Mouse (Mus musculus): ENCODE data around the gene Gm10840. TPM values are rescaled to one million over a fixed set of nuclear protein-coding genes. Genes with fewer than 3 reads are reported as not detected.

The Gm10840 gene
- polyA plus RNA-seq, 1 experiment = not detected

DNA sequence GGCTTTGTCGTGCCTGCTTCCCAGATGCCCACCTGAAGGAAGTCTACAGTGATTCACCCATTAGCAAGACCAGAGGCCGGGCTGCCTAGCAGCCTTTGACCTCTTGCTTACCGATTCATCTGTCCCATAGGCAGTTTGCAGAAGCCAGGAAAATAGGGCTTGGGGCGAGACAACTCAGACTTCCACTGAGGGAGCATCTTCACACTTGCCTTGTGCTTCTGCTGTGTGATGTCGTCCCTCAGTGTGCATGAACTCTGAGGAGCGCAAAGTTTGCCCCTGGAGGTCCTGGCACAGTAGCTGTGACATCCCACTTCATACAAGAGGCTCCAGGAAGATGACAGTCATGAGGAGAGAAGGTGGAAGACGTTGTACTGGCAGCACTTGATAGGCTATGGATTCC lies 3.5 kb upstream of the Gm10840 start:
- WGBS = 76% methylated on average over 7 of the region's 7 CpGs
- H3K4me1 ChIP-seq (ENCODE audit: control insufficient read depth, insufficient read depth, low read length) = peaks cover 6% of the 10 kb centered on the region
- no peak for TF ChIP-seq CTCF (IDR thresholded peaks at IDR 0.05; ENCODE audit: control insufficient read depth, insufficient read depth, low read length)
- no peak for TF ChIP-seq POLR2A (IDR thresholded peaks at IDR 0.05; ENCODE audit: borderline replicate concordance, control insufficient read depth, low read depth, low read length)
- H3K4me3 ChIP-seq (replicated peaks; ENCODE audit: control insufficient read depth, low read depth, low read length) = peak overlapping the region; percentile 7
- H3K27ac ChIP-seq (ENCODE audit: control insufficient read depth, insufficient read depth, low read depth, low read length, poor library complexity) = no peak overlapping the region

DNA sequence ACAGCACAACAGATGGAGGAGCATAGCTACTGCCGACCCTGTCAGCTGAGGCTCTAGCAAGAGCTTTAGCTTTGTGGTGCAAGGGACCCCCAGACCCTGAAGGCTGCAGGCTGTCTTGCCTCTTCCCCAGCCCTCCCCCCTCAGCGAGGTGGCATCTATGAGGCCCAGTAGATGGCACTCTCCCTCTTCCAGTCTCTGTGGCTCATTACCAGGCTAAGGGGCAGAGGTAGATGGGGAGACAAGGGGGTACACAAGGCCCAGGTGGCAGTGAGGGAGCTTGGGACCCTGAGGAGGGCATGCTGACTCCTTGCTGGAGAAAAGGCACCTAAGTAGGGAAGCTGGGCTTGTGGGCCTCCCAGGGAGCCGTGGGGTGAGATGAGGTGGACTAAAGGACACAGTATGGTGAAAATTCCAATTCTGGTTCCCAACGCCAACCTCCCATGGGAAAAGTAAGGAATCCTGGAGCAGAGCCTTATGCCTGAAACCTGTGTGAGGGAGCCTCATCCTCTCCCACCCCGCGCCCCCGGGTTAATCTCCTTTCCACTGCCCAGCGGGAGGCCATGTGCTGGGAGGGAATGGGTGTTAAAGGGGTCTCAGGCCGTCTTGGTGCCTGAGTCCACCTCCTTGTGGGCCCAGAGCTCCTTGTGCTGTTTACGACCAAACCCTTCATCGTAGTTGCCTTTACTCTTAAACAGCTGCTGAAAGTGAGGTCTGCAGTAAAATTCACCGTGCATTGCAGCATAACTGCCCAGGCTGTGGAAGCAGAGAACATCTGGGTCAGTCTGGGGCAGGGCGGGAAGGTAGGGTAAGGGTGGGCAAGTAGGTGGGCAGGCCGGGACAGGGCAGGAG lies 2.3 kb upstream of the Gm10840 start:
- TF ChIP-seq CTCF (IDR thresholded peaks at IDR 0.05; ENCODE audit: control insufficient read depth, insufficient read depth, low read length) (peak; percentile 79), POLR2A (IDR thresholded peaks at IDR 0.05; ENCODE audit: borderline replicate concordance, control insufficient read depth, low read depth, low read length) (no peak)
- WGBS = 17% methylated on average over 14 of the region's 14 CpGs
- Histone ChIP-seq H3K4me3 (replicated peaks; ENCODE audit: control insufficient read depth, low read depth, low read length) (peak overlapping the region; percentile 93), H3K27ac (ENCODE audit: control insufficient read depth, insufficient read depth, low read depth, low read length, poor library complexity) (peak overlapping the region; percentile 99), H3K4me1 (ENCODE audit: control insufficient read depth, insufficient read depth, low read length) (peaks cover 6% of the 10 kb centered on the region)

DNA sequence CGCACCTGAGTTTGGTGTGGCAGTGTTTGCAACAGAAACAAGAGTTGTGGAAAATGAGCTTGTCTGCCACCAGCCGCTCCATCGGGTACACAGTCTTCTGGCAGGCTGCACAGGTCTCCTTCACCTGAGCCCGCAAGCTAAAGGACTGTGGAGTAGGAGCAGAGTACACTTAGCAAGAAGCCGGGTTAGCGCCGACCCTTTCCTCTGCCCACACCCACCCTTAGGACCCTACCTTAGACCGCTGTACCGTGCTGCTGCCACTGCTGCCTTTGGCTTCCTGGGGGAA lies 1.8 kb upstream of the Gm10840 start:
- Histone ChIP-seq H3K4me1 (ENCODE audit: control insufficient read depth, insufficient read depth, low read length) (peaks cover 6% of the 10 kb centered on the region), H3K4me3 (replicated peaks; ENCODE audit: control insufficient read depth, low read depth, low read length) (peak overlapping the region; percentile 93), H3K27ac (ENCODE audit: control insufficient read depth, insufficient read depth, low read depth, low read length, poor library complexity) (peak overlapping the region; percentile 99)
- TF ChIP-seq POLR2A (IDR thresholded peaks at IDR 0.05; ENCODE audit: borderline replicate concordance, control insufficient read depth, low read depth, low read length) (no peak), CTCF (IDR thresholded peaks at IDR 0.05; ENCODE audit: control insufficient read depth, insufficient read depth, low read length) (no peak)
- WGBS = 4% methylated on average over 9 of the region's 9 CpGs

DNA sequence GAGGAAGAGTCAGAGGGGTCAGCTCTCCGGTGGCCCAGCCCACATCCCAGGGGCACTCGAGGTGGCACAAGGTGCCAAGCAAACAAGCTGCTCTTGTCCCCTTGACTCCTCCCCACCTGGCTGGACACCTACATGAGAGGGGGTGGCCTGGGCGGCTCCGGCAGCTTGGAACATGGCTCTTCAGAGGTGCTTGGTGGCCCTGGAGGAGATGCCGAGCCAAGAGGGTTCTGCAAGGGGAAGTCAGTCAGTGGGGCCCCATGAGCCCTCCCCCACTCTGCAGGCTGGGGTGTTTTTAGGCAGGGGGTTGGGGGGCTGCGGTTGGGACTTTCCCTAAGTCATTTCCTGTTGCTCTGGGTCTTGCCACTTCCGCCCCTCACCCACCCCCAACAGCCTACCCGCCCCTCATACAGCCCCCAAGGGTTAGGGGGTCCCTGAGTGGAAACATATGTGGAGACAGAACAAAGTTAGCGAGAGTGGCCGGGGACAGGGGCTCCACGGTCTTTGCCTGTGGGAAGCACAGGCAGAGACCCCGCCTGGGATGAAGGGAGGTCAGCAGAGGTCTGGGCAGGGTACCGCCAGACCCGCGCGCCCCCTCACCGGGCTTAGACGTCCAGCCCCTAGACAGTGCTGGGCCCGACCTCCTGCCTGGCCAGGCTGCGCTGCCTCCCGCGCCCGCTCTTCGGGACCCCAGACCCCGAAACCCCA lies 1.3 kb upstream of the Gm10840 start:
- H3K27ac ChIP-seq (ENCODE audit: control insufficient read depth, insufficient read depth, low read depth, low read length, poor library complexity) = peak overlapping the region; percentile 99
- H3K4me3 ChIP-seq (replicated peaks; ENCODE audit: control insufficient read depth, low read depth, low read length) = peak overlapping the region; percentile 93
- no peak for TF ChIP-seq CTCF (IDR thresholded peaks at IDR 0.05; ENCODE audit: control insufficient read depth, insufficient read depth, low read length)
- TF ChIP-seq POLR2A (IDR thresholded peaks at IDR 0.05; ENCODE audit: borderline replicate concordance, control insufficient read depth, low read depth, low read length) = peak; percentile 66; the same call in 1 of the 2 replicates
- H3K4me1 ChIP-seq (ENCODE audit: control insufficient read depth, insufficient read depth, low read length) = peaks cover 6% of the 10 kb centered on the region
- WGBS = under 1% methylated on average over 25 of the region's 25 CpGs

DNA sequence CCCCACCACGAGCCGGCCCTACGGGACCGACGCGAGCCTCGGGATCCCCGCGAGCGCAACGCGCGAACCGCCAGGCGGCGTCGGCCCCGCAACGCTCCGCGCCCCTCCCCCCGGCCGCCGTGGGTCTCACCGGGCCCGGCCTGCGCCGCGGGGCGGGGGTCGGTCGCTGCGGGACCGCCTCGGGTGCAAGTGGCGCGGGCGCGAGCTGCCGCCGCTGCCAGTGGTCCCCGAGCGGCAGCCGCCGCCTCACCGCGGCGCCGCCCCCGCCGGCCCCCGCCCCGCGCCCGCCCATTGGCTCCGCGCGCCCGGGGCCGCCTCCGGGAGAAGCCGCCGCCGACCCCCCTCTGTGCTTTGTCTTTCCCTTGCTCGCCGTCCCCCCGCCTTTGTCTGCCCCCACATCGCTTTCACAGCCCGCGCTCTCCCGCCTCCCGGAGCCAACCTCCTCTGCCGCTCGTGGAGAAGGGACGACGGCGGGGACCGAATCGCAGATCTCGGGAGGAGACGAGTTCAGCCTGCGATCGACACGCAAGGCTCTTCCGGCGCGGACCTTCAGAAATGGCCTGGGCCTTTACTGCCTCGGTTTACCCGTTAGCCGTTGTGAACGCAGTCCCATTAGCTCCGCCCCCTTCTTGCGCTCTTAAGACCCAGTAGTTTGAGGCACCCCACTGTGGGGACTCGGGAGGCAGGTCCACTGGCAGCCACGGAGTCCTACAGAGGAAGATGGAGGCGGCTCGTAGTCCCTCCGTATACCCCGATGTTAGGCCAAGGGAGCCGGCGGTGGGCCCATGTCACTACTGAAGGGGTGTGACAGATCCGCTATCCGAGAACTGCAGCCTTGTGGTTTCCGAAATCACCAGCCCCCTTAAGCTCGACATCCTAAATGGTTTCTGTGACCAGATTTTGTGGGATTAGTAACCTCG lies 469 bp upstream of the Gm10840 start:
- no peak; the same call in 1 of the 2 replicates for TF ChIP-seq CTCF (IDR thresholded peaks at IDR 0.05; ENCODE audit: control insufficient read depth, insufficient read depth, low read length)
- TF ChIP-seq POLR2A (IDR thresholded peaks at IDR 0.05; ENCODE audit: borderline replicate concordance, control insufficient read depth, low read depth, low read length) = peak; percentile 55; the same call in 1 of the 2 replicates
- Histone ChIP-seq H3K4me1 (ENCODE audit: control insufficient read depth, insufficient read depth, low read length) (peaks cover 6% of the 10 kb centered on the region), H3K4me3 (replicated peaks; ENCODE audit: control insufficient read depth, low read depth, low read length) (peak overlapping the region; percentile 93), H3K27ac (ENCODE audit: control insufficient read depth, insufficient read depth, low read depth, low read length, poor library complexity) (peak overlapping the region; percentile 99)
- 2% methylated on average over 106 of the region's 106 CpGs for WGBS

DNA sequence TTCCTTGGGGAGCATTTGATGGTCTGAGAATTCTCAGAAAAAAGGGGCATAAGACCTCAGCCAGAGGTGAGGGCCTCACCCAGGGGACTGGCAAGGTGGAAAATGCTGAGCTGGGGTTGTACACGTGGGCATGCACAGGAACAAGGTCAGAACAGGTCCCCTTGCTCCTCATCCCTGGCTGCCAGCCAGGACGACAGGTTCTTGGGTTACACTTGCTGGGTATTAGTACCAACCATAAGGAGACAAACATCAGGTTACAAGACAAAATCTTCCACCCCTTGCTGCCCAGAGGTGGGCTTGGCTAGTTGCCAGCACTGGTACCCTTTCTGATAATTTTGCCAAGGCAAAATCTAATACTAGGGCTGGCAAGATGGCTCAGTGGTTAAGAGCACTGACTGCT lies 1.6 kb downstream of the Gm10840 start:
- Histone ChIP-seq H3K4me1 (ENCODE audit: control insufficient read depth, insufficient read depth, low read length) (peaks cover 5% of the 10 kb centered on the region), H3K27ac (ENCODE audit: control insufficient read depth, insufficient read depth, low read depth, low read length, poor library complexity) (no peak overlapping the region), H3K4me3 (replicated peaks; ENCODE audit: control insufficient read depth, low read depth, low read length) (no peak overlapping the region)
- TF ChIP-seq POLR2A (IDR thresholded peaks at IDR 0.05; ENCODE audit: borderline replicate concordance, control insufficient read depth, low read depth, low read length) (no peak), CTCF (IDR thresholded peaks at IDR 0.05; ENCODE audit: control insufficient read depth, insufficient read depth, low read length) (no peak)
- 75% methylated on average over 2 of the region's 2 CpGs for WGBS

DNA sequence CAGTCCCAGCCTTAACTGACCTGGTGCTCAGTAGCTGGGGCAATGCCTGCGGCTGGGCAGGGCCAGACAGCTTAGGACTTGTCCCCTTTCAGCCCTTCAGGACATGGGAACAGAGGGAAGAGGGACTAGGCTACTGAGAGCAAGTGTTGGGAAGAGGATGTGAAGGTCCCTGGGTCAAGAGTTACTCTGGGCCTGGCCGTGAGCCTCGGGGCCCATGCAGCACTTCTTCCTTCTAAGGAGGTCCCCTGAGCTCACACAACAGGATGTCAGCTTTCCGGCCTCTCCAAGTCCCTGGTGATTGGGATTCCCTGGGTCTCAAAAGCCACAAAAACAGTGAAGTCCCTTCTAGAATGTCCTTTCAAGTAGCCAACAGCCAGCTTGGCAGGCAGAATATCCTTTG lies 2.9 kb downstream of the Gm10840 start:
- 57% methylated on average over 4 of the region's 4 CpGs for WGBS
- TF ChIP-seq CTCF (IDR thresholded peaks at IDR 0.05; ENCODE audit: control insufficient read depth, insufficient read depth, low read length) (no peak), POLR2A (IDR thresholded peaks at IDR 0.05; ENCODE audit: borderline replicate concordance, control insufficient read depth, low read depth, low read length) (no peak)
- H3K4me1 ChIP-seq (ENCODE audit: control insufficient read depth, insufficient read depth, low read length) = peaks cover 9% of the 10 kb centered on the region

More for the DNA sequence above, 2.9 kb downstream of the Gm10840 start:
- Histone ChIP-seq H3K4me3 (replicated peaks; ENCODE audit: control insufficient read depth, low read depth, low read length) (no peak overlapping the region), H3K27ac (ENCODE audit: control insufficient read depth, insufficient read depth, low read depth, low read length, poor library complexity) (peak overlapping the region; percentile 31; the same call in 1 of the 2 replicates)
